Mouse (Mus musculus) hindbrain, embryonic 13.5 days (tissue): Measurements from ENCODE around the gene Pde4dip. TPM values are rescaled to one million over a fixed set of nuclear protein-coding genes. Genes with fewer than 3 reads are reported as not detected.

Experiments
- ATAC-seq: fragments of 200-750 bp; cut with Nextera tagmentation; 2 replicates; pipeline ENCODE4 v1.8.0; 2017; ENCODE audit warnings: moderate TSS enrichment; ENCODE audit not compliant: low FRiP score
- H3K27ac ChIP-seq: fragments of 300-500 bp; sonication (generic); 2 replicates; pipeline ENCODE4 v1.5.1; 2015; ENCODE audit warnings: inconsistent platforms, mild to moderate bottlenecking, moderate library complexity
- H3K27me3 ChIP-seq: fragments of 300-500 bp; sonication (generic); 2 replicates; pipeline ENCODE4 v1.6.1; 2015; ENCODE audit warnings: mild to moderate bottlenecking, inconsistent platforms
- H3K36me3 ChIP-seq: fragments of 300-500 bp; sonication (generic); 2 replicates; pipeline ENCODE4 v1.6.1; 2015; ENCODE audit warnings: mild to moderate bottlenecking, inconsistent platforms
- H3K4me1 ChIP-seq: fragments of 300-500 bp; sonication (generic); replicated peaks from 2 replicates; pipeline ENCODE4 v1.6.1; 2015; ENCODE audit warnings: inconsistent platforms
- H3K4me2 ChIP-seq: fragments of 300-500 bp; sonication (generic); 2 replicates; pipeline ENCODE4 v1.6.1; 2015; ENCODE audit warnings: inconsistent platforms, mild to moderate bottlenecking, moderate library complexity
- H3K4me3 ChIP-seq: fragments of 300-500 bp; sonication (generic); 2 replicates; pipeline ENCODE4 v1.5.1; 2015; ENCODE audit warnings: mild to moderate bottlenecking, inconsistent platforms
- H3K9ac ChIP-seq: fragments of 300-500 bp; sonication (generic); 2 replicates; pipeline ENCODE4 v1.6.1; 2015; ENCODE audit warnings: mild to moderate bottlenecking, inconsistent platforms
- H3K9me3 ChIP-seq: fragments of 300-500 bp; sonication (generic); 2 replicates; pipeline ENCODE4 v1.6.1; 2016; ENCODE audit warnings: inconsistent platforms
- WGBS: fragments of 180-500 bp; shearing (Covaris S2); methylation state at CpG from one replicate; pipeline ENCODE4 v1.1.7; 2015; 5-methylcytosine and 5-hydroxymethylcytosine counted together
- polyA plus RNA-seq: library from polyadenylated mRNA; unstranded; fragments of >200 nt; fragmentation: Nextera tagmentation; extraction: Ambion mirVana; gene quantifications from 2 replicates; pipeline ENCODE4 v1.2.1, GENCODE M21; 2015

Gene Pde4dip
- polyA plus RNA-seq, 1 experiment from 2014 or later = 60.4 TPM

DNA sequence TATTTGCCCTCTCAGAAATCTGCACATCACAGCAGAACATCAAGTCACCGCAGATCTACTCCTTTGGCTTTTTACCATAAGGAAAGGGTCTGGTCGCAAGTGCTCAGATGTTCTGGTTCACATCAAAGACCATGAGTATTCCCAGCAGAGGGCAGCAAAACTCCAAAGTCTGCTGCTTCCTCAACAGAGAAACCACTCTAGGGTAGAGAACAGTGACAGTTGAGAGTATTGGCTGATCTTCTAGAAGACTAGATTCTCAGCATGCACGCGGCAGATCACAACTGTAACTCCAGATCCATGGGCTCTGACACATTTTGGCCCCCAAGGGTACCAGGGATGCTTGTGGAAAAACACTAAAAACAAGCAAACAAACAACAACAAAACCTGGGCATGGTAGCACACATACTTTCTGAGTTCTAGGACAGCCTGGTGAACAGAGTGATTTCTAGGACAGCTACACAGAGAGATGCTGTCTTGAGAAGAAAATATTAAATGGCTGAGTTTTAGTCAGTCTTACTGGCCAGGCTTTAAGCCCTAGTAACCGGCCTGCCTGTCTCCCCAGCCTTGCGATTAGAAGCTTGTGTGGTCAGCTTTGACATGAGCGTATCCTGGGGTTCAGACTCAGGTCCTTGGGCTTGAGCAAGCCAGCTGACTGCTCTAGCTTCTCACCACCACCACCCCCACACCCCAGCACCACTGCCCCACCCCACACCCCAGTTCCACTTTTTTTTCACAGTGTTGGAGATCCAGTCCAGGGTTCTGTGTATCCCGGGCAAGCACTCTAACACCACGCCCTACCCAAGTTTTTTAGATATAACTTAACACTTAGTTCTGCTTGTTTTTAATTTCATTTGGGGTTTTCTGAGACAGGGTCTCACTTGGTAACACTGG is 40.7 kb upstream of the Pde4dip start:
- no peak overlapping the region for H3K9ac ChIP-seq
- no peak overlapping the region for H3K4me3 ChIP-seq
- WGBS = 61% methylated on average over 9 of the region's 9 CpGs
- H3K27ac ChIP-seq = no peak overlapping the region
- peaks cover 23% of the 10 kb centered on the region for H3K4me1 ChIP-seq
- peaks cover 18% of the 10 kb centered on the region for H3K27me3 ChIP-seq
- no peaks in the 10 kb centered on the region for H3K9me3 ChIP-seq
- peak; percentile 58 for ATAC-seq
- peaks cover 2% of the 10 kb centered on the region for H3K36me3 ChIP-seq
- no peak overlapping the region for H3K4me2 ChIP-seq

DNA sequence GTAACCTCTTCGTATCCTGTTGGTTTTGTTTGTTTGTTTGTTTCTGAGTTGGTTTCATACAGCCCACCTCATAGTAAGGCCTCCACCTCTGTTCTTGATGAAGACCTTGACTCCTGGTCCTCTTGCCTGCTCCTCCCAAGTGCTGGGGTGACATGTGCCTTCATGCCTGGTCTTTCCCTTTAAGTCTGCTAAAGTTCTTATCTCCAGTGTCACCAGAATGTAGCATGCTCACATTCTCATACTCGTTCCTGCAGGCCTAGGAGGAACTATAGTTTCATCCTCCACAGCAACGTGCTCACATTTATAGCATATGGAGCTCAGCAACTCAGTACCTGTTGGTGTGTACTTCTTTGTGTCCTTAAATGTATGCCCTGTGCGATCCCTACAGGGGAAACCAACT is 38.8 kb upstream of the Pde4dip start:
- no peak overlapping the region for H3K4me2 ChIP-seq
- no peak for ATAC-seq
- H3K4me3 ChIP-seq = no peak overlapping the region
- H3K9me3 ChIP-seq = no peaks in the 10 kb centered on the region
- H3K27ac ChIP-seq = no peak overlapping the region
- 90% methylated on average over 4 of the region's 4 CpGs for WGBS
- 0 out of 2 replicates have a peak, but pooled peaks cover 8% of the 10 kb centered on the region for H3K27me3 ChIP-seq
- H3K36me3 ChIP-seq = peaks cover 16% of the 10 kb centered on the region
- H3K9ac ChIP-seq = no peak overlapping the region
- H3K4me1 ChIP-seq = peaks cover 16% of the 10 kb centered on the region

- Histone ChIP-seq H3K9ac (no peak overlapping the region), H3K4me2 (no peak overlapping the region), H3K9me3 (no peaks in the 10 kb centered on the region), H3K27me3 (no peaks in the 10 kb centered on the region), H3K36me3 (peaks cover 29% of the 10 kb centered on the region), H3K4me3 (no peak overlapping the region), H3K4me1 (no peaks in the 10 kb centered on the region), H3K27ac (no peak overlapping the region)
- ATAC-seq = no peak
- WGBS = 94% methylated on average over 2 of the region's 2 CpGs
Observed at GRCm38 (mm10) chr3:97925246-97925645, 36.7 kb upstream of the Pde4dip start.

DNA sequence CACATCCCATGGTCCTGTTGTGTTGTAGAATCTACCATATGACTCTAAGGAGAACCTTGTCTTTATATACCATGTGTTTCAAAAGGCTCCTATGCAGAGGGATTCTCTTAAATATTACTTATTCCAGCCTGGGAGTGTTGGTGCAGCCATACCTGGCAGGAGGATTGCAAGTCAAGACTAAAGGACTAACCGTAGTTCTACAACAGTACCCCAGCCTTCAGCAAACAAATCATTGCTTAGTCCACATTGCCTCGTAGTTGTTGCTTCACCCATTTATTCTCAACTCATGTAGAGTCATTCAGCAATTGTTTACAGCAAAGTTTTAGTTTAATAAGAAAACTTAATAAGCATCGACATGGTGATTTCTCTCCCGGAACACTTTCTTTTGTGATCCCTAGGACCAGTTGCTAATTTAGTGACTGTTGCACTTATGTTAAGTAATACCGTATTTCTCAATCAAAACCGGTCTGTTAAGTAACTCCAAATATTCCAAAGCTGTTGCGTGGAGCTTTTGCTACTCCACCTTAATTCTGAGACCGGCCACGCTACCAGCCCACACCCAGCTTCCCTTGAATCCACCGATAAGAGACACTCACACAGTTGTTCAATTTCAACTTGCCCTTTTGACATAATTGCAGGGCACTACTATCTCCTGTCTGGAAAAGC is 30.5 kb upstream of the Pde4dip start:
- peaks cover 60% of the 10 kb centered on the region for H3K36me3 ChIP-seq
- no peak overlapping the region for H3K27ac ChIP-seq
- WGBS = 96% methylated on average over 10 of the region's 10 CpGs

DNA sequence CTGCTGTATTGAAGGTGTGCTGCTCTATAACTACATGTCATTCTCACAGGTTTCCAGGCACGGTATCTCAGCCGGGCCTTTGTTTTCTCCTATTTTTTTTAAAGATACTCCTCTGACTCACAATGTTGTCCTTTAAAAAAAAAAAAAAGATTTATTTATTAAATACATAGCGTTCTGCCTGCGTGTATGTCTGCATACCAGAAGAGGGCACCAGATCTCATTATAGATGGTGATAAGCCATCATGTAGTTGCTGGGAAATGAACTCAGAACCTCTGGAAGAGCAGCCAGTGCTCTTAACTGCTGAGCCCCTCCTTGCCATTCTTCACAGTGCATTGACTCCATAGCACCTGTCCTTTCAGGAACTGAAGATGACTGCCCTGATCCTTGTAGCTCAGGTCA is 26.6 kb upstream of the Pde4dip start:
- peaks cover 43% of the 10 kb centered on the region for H3K36me3 ChIP-seq
- H3K4me3 ChIP-seq = no peak overlapping the region
- no peak overlapping the region for H3K9ac ChIP-seq
- H3K4me1 ChIP-seq = no peaks in the 10 kb centered on the region
- no peak for ATAC-seq
- WGBS = 75% methylated on average over 4 of the region's 4 CpGs
- H3K27ac ChIP-seq = no peak overlapping the region
- H3K27me3 ChIP-seq = no peaks in the 10 kb centered on the region
- H3K9me3 ChIP-seq = no peaks in the 10 kb centered on the region
- H3K4me2 ChIP-seq = no peak overlapping the region

More for the DNA sequence above, 30.5 kb upstream of the Pde4dip start:
- ATAC-seq = no peak
- no peaks in the 10 kb centered on the region for H3K4me1 ChIP-seq
- H3K4me2 ChIP-seq = no peak overlapping the region
- H3K27me3 ChIP-seq = no peaks in the 10 kb centered on the region
- H3K9me3 ChIP-seq = no peaks in the 10 kb centered on the region
- H3K4me3 ChIP-seq = no peak overlapping the region
- H3K9ac ChIP-seq = no peak overlapping the region

- H3K4me2 ChIP-seq = no peak overlapping the region
- peaks cover 35% of the 10 kb centered on the region for H3K36me3 ChIP-seq
- H3K27ac ChIP-seq = no peak overlapping the region
- H3K9me3 ChIP-seq = no peaks in the 10 kb centered on the region
- no peak for ATAC-seq
- H3K4me3 ChIP-seq = no peak overlapping the region
- H3K4me1 ChIP-seq = no peaks in the 10 kb centered on the region
- WGBS = 92% methylated on average over 7 of the region's 7 CpGs
- H3K27me3 ChIP-seq = no peaks in the 10 kb centered on the region
- H3K9ac ChIP-seq = no peak overlapping the region
Observed at GRCm38 (mm10) chr3:97911093-97911492, 22.6 kb upstream of the Pde4dip start.

DNA sequence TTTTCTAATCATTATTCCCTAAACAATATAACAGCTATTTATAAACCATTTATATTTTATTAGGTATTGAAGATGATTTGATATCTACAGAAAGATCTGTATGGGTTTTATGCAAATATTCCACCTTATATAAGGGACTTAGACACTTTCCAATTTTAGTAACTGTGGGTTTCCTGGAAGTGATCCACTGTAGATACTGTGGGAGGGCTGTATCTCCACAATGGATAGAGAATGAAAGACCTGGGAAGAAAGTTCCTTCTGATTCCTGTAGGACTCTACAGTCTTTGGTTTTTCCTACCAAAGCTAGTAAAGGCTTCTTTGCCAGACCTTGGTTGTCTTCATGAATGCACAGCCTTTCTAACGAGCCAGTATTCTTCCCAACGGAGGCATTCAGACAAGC is 21.2 kb upstream of the Pde4dip start:
- 71% methylated on average over 2 of the region's 2 CpGs for WGBS
- Histone ChIP-seq H3K4me3 (no peak overlapping the region), H3K9me3 (no peaks in the 10 kb centered on the region), H3K4me2 (no peak overlapping the region), H3K4me1 (no peaks in the 10 kb centered on the region), H3K9ac (no peak overlapping the region), H3K27ac (no peak overlapping the region), H3K27me3 (no peaks in the 10 kb centered on the region), H3K36me3 (peaks cover 27% of the 10 kb centered on the region)
- no peak for ATAC-seq

- Histone ChIP-seq H3K36me3 (no peaks in the 10 kb centered on the region), H3K9me3 (no peaks in the 10 kb centered on the region), H3K9ac (peak overlapping the region; percentile 94), H3K4me2 (peak overlapping the region; percentile 88), H3K4me3 (peak overlapping the region; percentile 97), H3K27ac (no peak overlapping the region), H3K4me1 (peaks cover 25% of the 10 kb centered on the region), H3K27me3 (no peaks in the 10 kb centered on the region)
- ATAC-seq = 0 out of 2 replicates have a peak, but pooled peaks have one; percentile 22
- 31% methylated on average over 5 of the region's 5 CpGs for WGBS
Observed at GRCm38 (mm10) chr3:97901586-97901985, 13.1 kb upstream of the Pde4dip start.

DNA sequence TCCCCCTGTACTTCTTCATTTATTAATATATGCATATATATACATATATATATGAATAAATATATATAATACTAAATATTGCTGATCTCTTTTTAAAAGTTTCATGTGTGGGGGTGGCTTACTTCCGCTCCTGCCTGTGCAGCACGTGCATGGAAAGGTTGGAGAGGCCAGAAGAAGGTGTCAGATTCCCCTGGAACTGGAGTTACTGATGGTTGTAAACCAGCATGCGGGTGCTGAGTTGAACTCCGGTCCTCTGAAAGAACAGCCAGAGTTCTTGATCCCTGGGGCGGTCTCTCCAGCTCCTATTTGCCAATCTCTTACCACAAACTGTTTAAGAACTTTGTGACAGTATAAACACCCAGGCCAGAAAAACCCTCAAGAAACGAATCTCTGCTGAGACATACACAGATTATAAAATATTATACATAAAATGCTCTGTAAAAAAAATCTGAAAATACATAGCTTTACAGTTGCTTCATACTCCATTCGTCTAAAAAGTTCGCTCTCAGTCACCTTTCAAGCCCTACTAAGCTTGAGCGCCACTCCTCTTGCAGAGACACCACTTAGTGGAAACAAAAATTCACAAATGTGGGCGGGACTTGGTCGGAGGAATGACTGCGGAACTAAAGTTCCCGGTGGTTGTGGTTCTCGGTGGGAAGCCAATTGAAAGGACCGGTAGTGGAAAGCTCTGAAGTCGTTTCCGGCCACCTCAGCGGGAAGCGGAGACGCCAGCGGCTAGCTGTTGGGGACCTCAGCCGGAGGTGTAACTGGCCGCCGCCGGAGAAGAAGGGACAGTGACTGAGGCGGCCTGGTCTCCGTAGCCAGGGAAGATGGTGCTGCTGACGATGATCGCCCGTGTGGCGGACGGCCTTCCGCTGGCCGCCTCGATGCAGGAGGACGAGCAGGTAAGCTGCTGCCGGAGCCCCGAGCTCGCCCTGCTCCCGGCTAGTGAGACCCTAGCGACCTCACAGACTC is 12.3 kb upstream of the Pde4dip start, which contains the start of gene Sec22b:
Gene Sec22b (plus strand): TSS at position 675 of the 975 bp plus-strand sequence.
- 5% methylated on average over 41 of the region's 41 CpGs for WGBS

GRCm38 (mm10) chr3:97898381-97898780 is 9.9 kb upstream of the Pde4dip start:
- H3K4me2 ChIP-seq = no peak overlapping the region
- H3K9me3 ChIP-seq = no peaks in the 10 kb centered on the region
- no peak overlapping the region for H3K4me3 ChIP-seq
- no peaks in the 10 kb centered on the region for H3K36me3 ChIP-seq
- peaks cover 17% of the 10 kb centered on the region for H3K4me1 ChIP-seq
- no peaks in the 10 kb centered on the region for H3K27me3 ChIP-seq
- H3K27ac ChIP-seq = no peak overlapping the region
- ATAC-seq = no peak
- H3K9ac ChIP-seq = no peak overlapping the region
- WGBS = 65% methylated on average over 3 of the region's 3 CpGs

More for the DNA sequence above, 12.3 kb upstream of the Pde4dip start, which contains the start of gene Sec22b:
- peak within 1 kb of the TSS; percentile 97 for H3K4me3 ChIP-seq
- peak within 1 kb of the TSS; percentile 94 for H3K9ac ChIP-seq
- peaks cover 25% of the 10 kb centered on the region for H3K4me1 ChIP-seq
- peak; percentile 89 for ATAC-seq
- H3K27ac ChIP-seq = peak within 1 kb of the TSS; percentile 55
- no peaks in the 10 kb centered on the region for H3K36me3 ChIP-seq
- peak within 1 kb of the TSS; percentile 88 for H3K4me2 ChIP-seq
- H3K9me3 ChIP-seq = no peaks in the 10 kb centered on the region
- H3K27me3 ChIP-seq = no peaks in the 10 kb centered on the region

DNA sequence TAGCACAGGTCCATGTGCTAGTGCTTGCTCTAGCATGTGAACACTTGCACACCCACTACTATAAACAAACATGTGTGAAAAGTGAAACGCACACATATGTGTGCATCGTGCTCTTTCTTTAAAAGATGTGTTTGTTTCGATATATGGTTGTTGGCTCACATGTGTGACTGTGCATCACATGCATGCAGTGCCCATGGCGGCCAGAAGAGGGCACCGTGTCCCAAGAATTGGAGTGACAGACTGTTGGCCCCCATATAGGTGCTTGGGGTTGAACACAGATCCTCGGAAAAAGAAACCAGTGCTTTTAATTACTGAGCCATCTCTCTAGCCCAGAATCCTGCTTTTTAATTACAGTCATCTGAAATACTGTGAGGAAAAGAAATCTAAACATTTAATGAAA is 6.2 kb upstream of the Pde4dip start:
- no peak for ATAC-seq
- no peaks in the 10 kb centered on the region for H3K9me3 ChIP-seq
- no peak overlapping the region for H3K4me3 ChIP-seq
- no peak overlapping the region for H3K4me2 ChIP-seq
- H3K4me1 ChIP-seq = no peaks in the 10 kb centered on the region
- H3K9ac ChIP-seq = no peak overlapping the region
- no peaks in the 10 kb centered on the region for H3K36me3 ChIP-seq
- H3K27ac ChIP-seq = no peak overlapping the region
- peaks cover 8% of the 10 kb centered on the region for H3K27me3 ChIP-seq
- 48% methylated on average over 6 of the region's 6 CpGs for WGBS

DNA sequence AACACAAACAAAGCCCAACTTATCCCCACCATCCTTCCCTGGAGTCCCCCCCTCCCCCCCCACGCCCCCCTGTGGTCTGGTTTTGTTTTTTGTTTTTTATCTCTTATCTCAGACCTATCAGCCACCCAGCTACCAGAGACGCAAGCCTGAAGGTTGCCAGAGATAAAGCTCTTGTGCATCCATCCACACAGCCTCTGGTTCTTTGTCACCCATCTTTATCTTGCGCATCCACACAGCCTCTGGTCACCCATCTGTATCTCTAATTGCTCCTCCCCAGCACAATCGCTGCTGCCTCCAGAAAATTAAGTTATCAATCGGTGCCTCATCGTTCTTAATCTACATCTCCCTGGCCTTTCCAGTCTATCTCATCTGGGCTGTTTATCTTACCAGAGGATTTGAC is 1.7 kb upstream of the Pde4dip start:
- no peak for ATAC-seq
- WGBS = 63% methylated on average over 6 of the region's 6 CpGs
- no peak overlapping the region for H3K4me2 ChIP-seq
- peaks cover 18% of the 10 kb centered on the region for H3K27me3 ChIP-seq
- no peak overlapping the region for H3K9ac ChIP-seq
- no peaks in the 10 kb centered on the region for H3K9me3 ChIP-seq
- no peak overlapping the region for H3K27ac ChIP-seq
- H3K4me3 ChIP-seq = no peak overlapping the region
- no peaks in the 10 kb centered on the region for H3K36me3 ChIP-seq
- peaks cover 12% of the 10 kb centered on the region for H3K4me1 ChIP-seq
